Mouse (Mus musculus) cerebellum, adult 9-11 months (tissue): Measurements from ENCODE around the gene Acsl4.
A peak's percentile ranks its signal among the peaks of the same experiment; 100 is the strongest.

Experiments
- DNase-seq: peaks from one replicate; pipeline ENCODE4 v3.0.0; 2022

The Acsl4 gene

GRCm38 (mm10) chrX:142390247-142390908 is at the start of gene Acsl4:
Gene Acsl4, minus strand, starts transcription at chrX:142390535.
- peak; percentile 91 for DNase-seq

- no peak for DNase-seq
Measured at GRCm38 (mm10) chrX:142437971-142438504, 47.7 kb upstream of the Acsl4 start.

DNA sequence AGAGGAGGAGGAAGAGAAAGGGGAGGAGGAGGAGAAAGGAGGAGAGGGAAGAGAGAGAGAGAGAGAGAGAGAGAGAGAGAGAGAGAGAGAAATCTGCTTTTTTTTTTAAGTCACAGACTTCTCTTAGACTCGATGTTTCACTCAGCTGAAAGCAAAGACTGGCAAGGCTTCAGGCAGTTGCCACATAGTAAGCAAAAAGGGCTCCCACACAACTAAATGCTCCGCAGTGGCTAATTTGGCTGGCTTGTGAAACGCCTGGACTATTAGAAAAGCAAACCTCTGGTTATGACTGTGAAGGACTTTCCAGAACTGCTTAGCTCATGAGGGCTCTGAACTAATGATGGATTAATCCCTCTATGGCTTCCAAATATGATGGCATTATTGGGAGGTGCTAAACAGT is 42.5 kb upstream of the Acsl4 start:
- DNase-seq, result no peak

- no peak for DNase-seq
Measured at GRCm38 (mm10) chrX:142427111-142427510, 36.8 kb upstream of the Acsl4 start.

DNA sequence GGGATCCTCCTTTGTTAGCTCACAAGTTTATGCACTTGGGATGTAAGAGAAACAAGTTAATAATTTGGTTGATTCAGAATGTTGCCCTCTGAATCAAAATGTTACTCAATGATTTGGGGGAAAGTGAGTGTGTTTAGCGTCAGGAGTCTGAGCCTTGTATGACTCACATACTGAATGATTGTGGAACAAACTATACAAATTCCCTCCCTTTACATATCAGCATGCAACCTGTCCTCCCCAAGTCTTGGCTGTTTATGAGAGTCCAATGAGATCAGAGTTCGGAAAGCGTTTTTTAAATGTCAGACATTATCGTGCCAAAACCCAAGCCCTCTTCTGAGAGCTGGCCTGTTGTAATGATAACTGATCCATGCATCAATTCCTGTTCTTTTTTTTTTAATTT is 36.3 kb upstream of the Acsl4 start:
- no peak for DNase-seq

GRCm38 (mm10) chrX:142413884-142414283 is 23.5 kb upstream of the Acsl4 start:
- no peak for DNase-seq

DNA sequence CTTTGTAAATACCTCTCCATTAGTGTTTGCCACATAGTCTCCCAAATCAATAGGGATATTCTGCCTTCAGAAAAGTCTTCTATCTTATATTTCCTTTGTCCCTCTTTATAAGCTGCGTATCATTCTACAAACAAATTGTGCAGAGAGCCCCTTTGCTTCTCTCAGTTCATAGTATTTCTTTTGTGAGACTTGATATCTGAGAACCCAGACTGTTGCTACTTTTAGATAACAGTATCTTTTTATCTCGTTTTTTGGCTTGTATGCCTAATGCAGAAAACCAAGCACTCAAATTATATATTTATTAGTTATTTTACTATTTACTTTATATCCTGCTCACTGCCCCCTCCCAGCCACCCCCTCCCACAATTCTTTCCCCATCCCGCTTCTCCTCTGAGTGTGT is 19.7 kb upstream of the Acsl4 start:
- DNase-seq, result no peak

GRCm38 (mm10) chrX:142409338-142409737 is 19.0 kb upstream of the Acsl4 start:
- no peak for DNase-seq

GRCm38 (mm10) chrX:142403114-142403513 is 12.8 kb upstream of the Acsl4 start:
- DNase-seq, result no peak

GRCm38 (mm10) chrX:142398621-142399020 is 8.3 kb upstream of the Acsl4 start:
- no peak for DNase-seq

DNA sequence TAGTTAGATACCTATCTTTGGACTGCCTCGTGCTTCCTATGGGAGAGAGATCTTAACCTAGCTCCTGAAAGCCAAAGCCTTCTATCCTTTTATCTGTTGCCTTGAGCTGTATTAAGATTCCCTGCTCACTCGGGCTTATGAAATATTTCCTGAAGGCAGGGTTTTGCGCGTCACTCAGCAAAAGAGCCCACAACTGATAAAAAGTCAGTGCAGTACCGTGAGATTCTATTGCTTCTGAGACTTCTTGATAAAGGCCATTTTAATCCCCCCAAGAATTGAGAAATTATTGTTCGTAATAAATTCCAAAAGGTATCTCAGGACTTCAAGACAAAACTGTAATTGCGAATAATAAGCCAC is 552 bp upstream of the Acsl4 start:
- no peak for DNase-seq

DNA sequence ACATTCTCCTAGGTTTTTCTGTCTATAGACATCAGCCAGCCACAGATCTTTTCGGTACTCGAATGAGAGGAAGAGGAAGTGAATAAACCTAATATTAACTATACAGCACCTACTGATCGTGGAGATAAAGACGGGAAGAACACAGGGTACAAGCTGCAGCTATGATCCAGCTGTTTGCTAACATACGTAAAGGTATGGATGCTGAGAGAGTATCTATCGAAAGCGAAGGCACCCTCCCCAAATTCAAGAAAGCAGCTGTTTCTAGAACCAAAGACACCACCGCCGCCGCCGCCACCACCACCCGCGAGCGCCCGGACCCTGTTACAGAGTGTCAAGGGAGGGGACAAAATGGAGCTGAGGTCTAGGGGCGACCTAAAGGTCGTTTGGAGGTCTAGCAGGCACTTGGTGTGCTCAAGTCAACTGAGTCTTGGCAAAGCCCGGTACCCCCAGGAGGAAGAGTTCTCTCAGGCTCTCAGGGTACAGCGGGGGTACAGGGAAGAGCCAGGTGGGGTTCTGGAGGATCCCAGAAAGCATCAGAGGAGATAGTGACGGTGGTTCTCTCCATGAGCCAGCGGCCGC is 665 bp downstream of the Acsl4 start:
- no peak for DNase-seq

DNA sequence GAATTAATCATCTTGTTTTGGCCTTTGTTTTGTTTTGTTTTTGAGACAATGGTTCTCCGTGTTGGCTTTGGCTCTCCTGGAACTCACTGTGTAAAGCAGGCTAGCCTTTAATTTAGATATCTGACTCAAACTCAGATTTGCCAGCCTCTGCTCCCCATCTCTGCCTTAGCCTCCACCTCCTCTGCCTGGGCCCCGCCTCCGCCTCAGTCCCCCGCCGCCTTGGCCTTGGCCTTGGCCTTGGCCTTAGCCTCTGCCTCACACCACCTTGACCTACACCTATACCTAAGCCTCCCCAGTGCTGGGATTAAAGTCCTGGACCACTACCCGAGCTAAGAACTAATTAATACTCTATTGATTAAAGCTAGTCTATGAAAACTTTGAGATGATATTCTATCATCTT is 2.2 kb downstream of the Acsl4 start:
- DNase-seq, result peak; percentile 10

DNA sequence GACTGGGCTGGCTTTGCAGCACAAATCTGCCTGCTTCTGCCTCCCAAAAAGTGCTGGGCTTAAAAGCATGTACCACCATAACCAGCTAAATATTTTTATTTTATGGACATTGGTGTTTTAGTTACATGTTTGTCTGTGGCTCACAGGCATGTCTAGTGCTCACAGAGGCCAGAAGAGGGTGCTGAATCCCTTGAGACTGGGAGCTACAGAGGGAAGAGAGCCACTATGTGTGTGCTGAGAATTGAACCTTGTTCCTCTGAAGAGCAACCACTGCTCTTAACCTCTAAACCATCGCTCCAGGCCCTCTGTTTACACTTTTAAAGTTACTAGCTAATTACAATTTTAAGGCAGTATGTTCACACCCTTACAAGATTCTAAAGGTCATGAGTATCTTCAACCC is 2.7 kb downstream of the Acsl4 start:
- DNase-seq, result no peak

DNA sequence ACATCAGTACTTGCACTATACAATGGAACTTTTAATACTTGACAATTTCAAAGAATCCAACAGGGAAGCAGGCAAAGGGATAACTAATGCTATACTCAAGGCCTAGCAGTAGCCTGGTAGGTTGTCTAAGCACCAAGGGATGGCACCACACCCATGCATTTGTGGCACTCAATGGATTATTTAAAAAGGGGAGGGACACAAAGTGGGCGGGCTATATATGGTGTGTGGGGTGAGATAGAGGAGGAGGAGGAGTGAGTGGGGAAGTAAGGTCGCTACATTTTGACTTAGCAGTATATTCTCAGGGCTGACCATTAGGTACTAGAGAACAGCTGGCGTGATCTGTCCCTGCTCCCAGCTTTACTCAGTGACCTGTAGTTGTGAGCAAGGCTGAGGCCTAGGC is 5.4 kb downstream of the Acsl4 start:
- no peak for DNase-seq

DNA sequence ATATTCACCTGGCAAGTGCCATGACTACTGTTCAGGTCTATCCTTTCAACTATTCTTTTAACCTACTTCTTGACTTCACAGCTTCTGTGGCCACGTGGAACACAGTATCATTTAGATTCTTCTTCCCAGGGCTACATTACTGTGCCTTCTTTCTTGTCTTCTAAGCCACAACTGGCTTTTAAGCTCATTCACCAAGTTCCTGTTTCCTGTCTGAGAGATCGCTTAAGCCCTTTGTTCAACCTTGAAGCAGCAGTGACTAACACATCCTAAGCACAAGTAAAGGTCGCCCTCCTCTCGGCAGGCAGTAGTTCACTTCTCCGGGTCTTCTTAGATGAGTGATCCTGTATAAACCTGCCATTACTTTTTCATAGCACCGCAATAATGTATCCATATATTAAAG is 10.4 kb downstream of the Acsl4 start:
- no peak for DNase-seq

GRCm38 (mm10) chrX:142378048-142378447 is 12.3 kb downstream of the Acsl4 start:
- DNase-seq, result no peak

DNA sequence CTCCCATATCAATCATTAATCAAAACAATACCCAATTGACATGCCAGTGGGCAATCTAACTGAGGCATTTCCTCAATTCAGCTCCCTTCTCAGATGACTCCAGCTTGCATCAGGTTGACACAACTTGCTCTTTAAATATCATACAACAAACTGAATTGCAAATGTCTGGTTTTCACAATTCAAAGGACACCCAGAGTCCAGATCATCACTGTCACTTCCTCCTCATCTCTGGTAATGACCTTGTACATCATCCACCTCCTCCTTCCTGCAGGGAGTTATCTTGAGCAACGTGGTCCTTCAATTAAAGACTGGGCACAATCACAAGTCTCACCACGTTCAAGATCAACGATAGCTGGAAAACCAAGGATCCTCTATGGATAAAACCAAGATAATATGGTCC is 13.0 kb downstream of the Acsl4 start:
- no peak for DNase-seq

DNA sequence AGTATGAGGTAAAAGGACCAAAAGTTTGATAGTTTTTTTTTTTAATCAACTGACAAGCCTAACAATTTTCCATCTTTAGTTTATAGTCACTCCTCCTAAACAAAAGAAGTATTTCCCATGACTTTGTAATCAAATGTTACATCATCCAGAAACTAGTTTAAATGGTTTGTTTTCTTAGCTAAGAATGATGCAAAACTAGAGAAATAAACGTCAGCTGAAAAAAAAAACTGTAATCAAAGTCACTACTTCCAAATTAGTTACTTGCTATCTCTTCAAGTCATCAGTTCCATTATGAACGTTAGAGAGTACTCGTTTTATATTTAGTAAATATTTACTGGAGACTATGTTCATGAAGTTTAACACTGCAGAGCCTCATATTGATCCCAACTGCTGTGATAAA is 13.6 kb downstream of the Acsl4 start:
- DNase-seq, result no peak

- DNase-seq, result no peak
Measured at GRCm38 (mm10) chrX:142375519-142375918, 14.8 kb downstream of the Acsl4 start.

DNA sequence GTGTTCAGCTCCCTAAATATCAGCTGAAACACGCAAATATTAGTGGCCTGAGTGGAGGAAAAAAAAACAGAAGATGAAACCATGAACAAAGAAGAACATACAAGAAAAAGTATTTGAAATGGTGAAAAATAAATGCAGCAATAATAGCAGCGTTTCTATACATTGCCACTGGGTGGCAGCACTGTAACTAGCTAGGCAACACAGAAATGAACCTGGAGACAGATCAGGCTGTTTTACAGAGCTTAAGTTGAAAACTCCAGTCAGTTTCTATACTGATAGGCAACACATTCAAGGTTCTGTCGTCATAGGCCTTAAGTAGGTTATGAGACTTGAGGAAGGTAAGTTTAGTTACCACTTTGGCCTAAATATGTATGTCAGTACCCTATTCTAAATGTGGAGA is 17.9 kb downstream of the Acsl4 start:
- peak; percentile 16 for DNase-seq

GRCm38 (mm10) chrX:142369935-142370334 is 20.4 kb downstream of the Acsl4 start:
- no peak for DNase-seq

DNA sequence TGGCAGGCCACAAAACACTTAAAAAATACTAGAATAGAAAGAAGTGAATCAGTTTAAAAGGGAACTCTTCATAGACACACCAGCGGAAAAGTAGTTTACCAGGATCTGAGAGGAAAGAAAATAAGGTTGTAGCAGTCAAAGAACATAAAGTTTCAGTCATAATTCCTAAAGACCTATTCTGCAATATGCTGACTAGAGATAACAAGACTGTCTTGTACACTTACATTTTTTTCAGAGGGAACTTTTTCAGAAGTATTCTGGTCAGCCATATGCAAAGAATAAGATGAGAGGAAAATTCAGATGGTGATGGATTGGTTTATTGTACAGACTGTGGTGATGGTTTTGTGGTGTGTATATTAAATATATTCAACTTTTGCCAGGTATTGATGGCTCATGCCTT is 26.5 kb downstream of the Acsl4 start:
- DNase-seq, result no peak

- no peak for DNase-seq
Measured at GRCm38 (mm10) chrX:142359031-142359430, 31.3 kb downstream of the Acsl4 start.

GRCm38 (mm10) chrX:142358427-142358826 is 31.9 kb downstream of the Acsl4 start:
- no peak for DNase-seq
